Comparison of ENCODE assay signal across 8 mouse cellular contexts in genomic region chr11:36001282-36001970, GRCm38 (mm10). TPM values are rescaled to one million over a fixed set of nuclear protein-coding genes. Genes with fewer than 3 reads are reported as not detected.
DNase-seq lines count a peak whose midpoint lies in the region; ATAC-seq lines count a peak whose summit lies in the region.

No protein-coding gene starts in this region.

- peak; percentile 90 for ATAC-seq in frontal cortex, adult (ENCODE audit: low TSS enrichment)
- ATAC-seq in lung, embryonic 15.5 days (ENCODE audit: borderline replicate concordance, extremely low read depth, low FRiP score, low TSS enrichment) = peak; percentile 90

- H3K4me2 ChIP-seq in lung, embryonic 15.5 days = peak overlapping the region; percentile 52

- H3K9ac ChIP-seq in lung, embryonic 15.5 days = no peak overlapping the region

- peaks cover 19% of the 10 kb centered on the region; the same call in 1 of the 2 replicates for H3K27me3 ChIP-seq in hindbrain, embryonic 10.5 days (ENCODE audit: insufficient read depth, poor library complexity, severe bottlenecking)
- peaks cover 15% of the 10 kb centered on the region; the same call in 1 of the 2 replicates for H3K27me3 ChIP-seq in lung, embryonic 15.5 days

- DNase-seq in MN1 (ENCODE audit: low spot score) = peak; percentile 99
- peak; percentile 89 to 92 for DNase-seq in cerebellum, adult 18-20 months
- peak; percentile 94 for DNase-seq in hindbrain, embryonic 10.5 days (ENCODE audit: low spot score)
- peak; percentile 92 for DNase-seq in layer of hippocampus, adult 9-10 months (ENCODE audit: low spot score)
- peak; percentile 81 for DNase-seq in ovary, postnatal 36 days (ENCODE audit: low spot score)
- DNase-seq in thymus, postnatal 4 days = peak; percentile 79

- H3K36me3 ChIP-seq in hindbrain, embryonic 10.5 days = no peaks in the 10 kb centered on the region
- H3K36me3 ChIP-seq in lung, embryonic 15.5 days = no peaks in the 10 kb centered on the region

- peak overlapping the region; percentile 43 for H3K4me3 ChIP-seq in hindbrain, embryonic 10.5 days
- peak overlapping the region; percentile 25; the same call in 1 of the 2 replicates for H3K4me3 ChIP-seq in lung, embryonic 15.5 days

- peak overlapping the region; percentile 72 for H3K27ac ChIP-seq in hindbrain, embryonic 10.5 days
- peak overlapping the region; percentile 54; the same call in 1 of the 2 replicates for H3K27ac ChIP-seq in lung, embryonic 15.5 days

- 6% methylated on average over 28 of the region's 28 CpGs for WGBS in hindbrain, embryonic 10.5 days
- WGBS in lung, embryonic 15.5 days = 6% methylated on average over 28 of the region's 28 CpGs

- peaks cover 44% of the 10 kb centered on the region for H3K4me1 ChIP-seq in hindbrain, embryonic 10.5 days (replicated peaks)
- H3K4me1 ChIP-seq in lung, embryonic 15.5 days = peaks cover 11% of the 10 kb centered on the region; the same call in 1 of the 2 replicates

- H3K9me3 ChIP-seq in hindbrain, embryonic 10.5 days = no peaks in the 10 kb centered on the region
- H3K9me3 ChIP-seq in lung, embryonic 15.5 days = no peaks in the 10 kb centered on the region

RNA-seq across cellular contexts. Expression of gene Wwc1, which starts 21.1 kb away (rescaled TPM):
- polyA plus RNA-seq in hindbrain, embryonic 10.5 days (2016; fragmentation: Nextera tagmentation; extraction: Ambion mirVana) = 3.9 and 4.9 TPM in 2 replicates
- 16.2 and 16.7 TPM in 2 replicates for polyA plus RNA-seq in lung, embryonic 15.5 days (2015; fragmentation: Nextera tagmentation; extraction: Ambion mirVana)

Comparison
In these comparisons a context has a peak if more than half of its experiments do, and no peak if none do; other contexts are left out.
1. Peak in every context shown above with its lines: DNase-seq, ATAC-seq, H3K4me3 ChIP-seq and H3K27ac ChIP-seq.